Mouse (Mus musculus) lung, embryonic 15.5 days (tissue): ENCODE measurements around the gene Cd274. TPM values are rescaled to one million over a fixed set of nuclear protein-coding genes. Genes with fewer than 3 reads are reported as not detected.

Source experiments
- ATAC-seq: fragments of 200-750 bp; cut with Nextera tagmentation; 2 replicates; pipeline ENCODE4 v1.8.0; 2017; ENCODE audit warnings: moderate number of reproducible peaks, borderline replicate concordance; ENCODE audit not compliant: low FRiP score, low TSS enrichment; ENCODE audit errors: extremely low read depth
- H3K27ac ChIP-seq: fragments of 300-500 bp; sonication (generic); 2 replicates; pipeline ENCODE4 v1.5.1; 2015; ENCODE audit warnings: moderate library complexity, mild to moderate bottlenecking, inconsistent platforms
- H3K27me3 ChIP-seq: fragments of 300-500 bp; sonication (generic); 2 replicates; pipeline ENCODE4 v1.6.1; 2015; ENCODE audit warnings: inconsistent platforms
- H3K36me3 ChIP-seq: fragments of 300-500 bp; sonication (generic); 2 replicates; pipeline ENCODE4 v1.6.1; 2015; ENCODE audit warnings: inconsistent platforms
- H3K4me1 ChIP-seq: fragments of 300-500 bp; sonication (generic); 2 replicates; pipeline ENCODE4 v1.6.1; 2015; ENCODE audit warnings: inconsistent platforms
- H3K4me2 ChIP-seq: fragments of 300-500 bp; sonication (generic); 2 replicates; pipeline ENCODE4 v1.6.1; 2015; ENCODE audit warnings: inconsistent platforms, mild to moderate bottlenecking, moderate library complexity
- H3K4me3 ChIP-seq: fragments of 300-500 bp; sonication (generic); 2 replicates; pipeline ENCODE4 v1.5.1; 2015; ENCODE audit warnings: mild to moderate bottlenecking, inconsistent platforms
- H3K9ac ChIP-seq: fragments of 300-500 bp; sonication (generic); 2 replicates; pipeline ENCODE4 v1.6.1; 2015; ENCODE audit warnings: inconsistent platforms
- H3K9me3 ChIP-seq: fragments of 300-500 bp; sonication (generic); 2 replicates; pipeline ENCODE4 v1.6.1; 2016; ENCODE audit warnings: inconsistent platforms
- WGBS: fragments of 180-500 bp; shearing (Covaris S2); methylation state at CpG from one replicate; pipeline ENCODE4 v1.1.7; 2015; 5-methylcytosine and 5-hydroxymethylcytosine counted together
- polyA plus RNA-seq: library from polyadenylated mRNA; unstranded; fragments of >200 nt; fragmentation: Nextera tagmentation; extraction: Ambion mirVana; gene quantifications from 2 replicates; pipeline ENCODE4 v1.2.1, GENCODE M21; 2015

Gene Cd274
- polyA plus RNA-seq = 0.25 and 0.74 TPM in 2 replicates

- H3K27ac ChIP-seq = 0 out of 2 replicates have a peak within 1 kb of the TSS, but pooled peaks have one; percentile 24
These were observed at the start of gene Cd274, which contains the start of gene Plgrkt for GRCm38 (mm10) chr19:29366969-29367622. TSS of gene Cd274 (plus strand) at chr19:29367455. TSS of gene Plgrkt (minus strand) at chr19:29367390.

GRCm38 (mm10) chr19:29323416-29324049 lies 43.7 kb upstream of the Cd274 start:
- Histone ChIP-seq H3K9ac (no peak overlapping the region), H3K36me3 (no peaks in the 10 kb centered on the region), H3K27me3 (peaks cover 6% of the 10 kb centered on the region; the same call in 1 of the 2 replicates), H3K27ac (no peak overlapping the region), H3K9me3 (no peaks in the 10 kb centered on the region), H3K4me1 (no peaks in the 10 kb centered on the region), H3K4me2 (no peak overlapping the region), H3K4me3 (no peak overlapping the region)
- WGBS = 68% methylated on average over 8 of the region's 8 CpGs
- ATAC-seq = no peak

More at GRCm38 (mm10) chr19:29366969-29367622, at the start of gene Cd274, which contains the start of gene Plgrkt:
- no peaks in the 10 kb centered on the region for H3K9me3 ChIP-seq
- peak within 1 kb of the TSS; percentile 62 for H3K4me3 ChIP-seq
- no peaks in the 10 kb centered on the region for H3K27me3 ChIP-seq
- no peaks in the 10 kb centered on the region for H3K36me3 ChIP-seq
- ATAC-seq = peak; percentile 82; the same call in 1 of the 2 replicates
- peaks cover 11% of the 10 kb centered on the region for H3K4me1 ChIP-seq
- 1% methylated on average over 26 of the region's 26 CpGs for WGBS
- H3K4me2 ChIP-seq = peak within 1 kb of the TSS; percentile 78
- peak within 1 kb of the TSS; percentile 43 for H3K9ac ChIP-seq

- peak; percentile 96 for ATAC-seq
- H3K27ac ChIP-seq = no peak within 1 kb of the TSS
- peak within 1 kb of the TSS; percentile 33 for H3K4me3 ChIP-seq
- 2% methylated on average over 30 of the region's 31 CpGs for WGBS
- H3K27me3 ChIP-seq = peaks cover 6% of the 10 kb centered on the region; the same call in 1 of the 2 replicates
- H3K9me3 ChIP-seq = no peaks in the 10 kb centered on the region
- H3K4me2 ChIP-seq = peak within 1 kb of the TSS; percentile 66
- H3K9ac ChIP-seq = no peak within 1 kb of the TSS
- no peaks in the 10 kb centered on the region for H3K36me3 ChIP-seq
- no peaks in the 10 kb centered on the region for H3K4me1 ChIP-seq
These were observed 42.0 kb upstream of the Cd274 start, which contains the start of gene Insl6 for GRCm38 (mm10) chr19:29325053-29325851. TSS of gene Insl6 (minus strand) at chr19:29325356.

- ATAC-seq = no peak
- WGBS = 25% methylated on average over 9 of the region's 9 CpGs
- H3K4me3 ChIP-seq = peak overlapping the region; percentile 33
These were observed 41.4 kb upstream of the Cd274 start for GRCm38 (mm10) chr19:29325852-29326180.

GRCm38 (mm10) chr19:29326396-29326795 lies 40.9 kb upstream of the Cd274 start:
- Histone ChIP-seq H3K27ac (no peak overlapping the region), H3K36me3 (no peaks in the 10 kb centered on the region), H3K9ac (no peak overlapping the region), H3K27me3 (peaks cover 6% of the 10 kb centered on the region; the same call in 1 of the 2 replicates), H3K4me3 (no peak overlapping the region), H3K4me2 (no peak overlapping the region), H3K9me3 (no peaks in the 10 kb centered on the region), H3K4me1 (no peaks in the 10 kb centered on the region)
- WGBS = 79% methylated on average over 4 of the region's 4 CpGs
- no peak for ATAC-seq

More at GRCm38 (mm10) chr19:29325852-29326180, 41.4 kb upstream of the Cd274 start:
- Histone ChIP-seq H3K9me3 (no peaks in the 10 kb centered on the region), H3K4me2 (peak overlapping the region; percentile 66), H3K27me3 (peaks cover 6% of the 10 kb centered on the region; the same call in 1 of the 2 replicates), H3K27ac (no peak overlapping the region), H3K9ac (no peak overlapping the region), H3K4me1 (no peaks in the 10 kb centered on the region), H3K36me3 (no peaks in the 10 kb centered on the region)

GRCm38 (mm10) chr19:29326822-29327552 lies 40.3 kb upstream of the Cd274 start:
- WGBS = 76% methylated on average over 13 of the region's 13 CpGs
- H3K27ac ChIP-seq = no peak overlapping the region
- no peaks in the 10 kb centered on the region for H3K9me3 ChIP-seq
- H3K9ac ChIP-seq = no peak overlapping the region
- peaks cover 6% of the 10 kb centered on the region; the same call in 1 of the 2 replicates for H3K27me3 ChIP-seq
- no peak overlapping the region for H3K4me2 ChIP-seq
- no peaks in the 10 kb centered on the region for H3K4me1 ChIP-seq
- ATAC-seq = no peak
- no peak overlapping the region for H3K4me3 ChIP-seq
- H3K36me3 ChIP-seq = no peaks in the 10 kb centered on the region

GRCm38 (mm10) chr19:29334068-29334745 lies 33.0 kb upstream of the Cd274 start, which contains the start of gene Rln1:
TSS of gene Rln1 (minus strand) at chr19:29334670.
- H3K36me3 ChIP-seq = no peaks in the 10 kb centered on the region
- no peak for ATAC-seq

GRCm38 (mm10) chr19:29336624-29337023 lies 30.6 kb upstream of the Cd274 start:
- ATAC-seq = no peak
- Histone ChIP-seq H3K36me3 (no peaks in the 10 kb centered on the region), H3K4me3 (no peak overlapping the region), H3K4me2 (no peak overlapping the region), H3K4me1 (no peaks in the 10 kb centered on the region; the same call in 1 of the 2 replicates), H3K27me3 (peaks cover 20% of the 10 kb centered on the region), H3K27ac (no peak overlapping the region), H3K9ac (no peak overlapping the region), H3K9me3 (no peaks in the 10 kb centered on the region)
- 87% methylated on average over 2 of the region's 2 CpGs for WGBS

More at GRCm38 (mm10) chr19:29334068-29334745, 33.0 kb upstream of the Cd274 start, which contains the start of gene Rln1:
- Histone ChIP-seq H3K9ac (peak within 1 kb of the TSS; percentile 35), H3K27me3 (peaks cover 20% of the 10 kb centered on the region), H3K4me2 (peak within 1 kb of the TSS; percentile 79), H3K4me3 (peak within 1 kb of the TSS; percentile 36), H3K4me1 (no peaks in the 10 kb centered on the region; the same call in 1 of the 2 replicates), H3K9me3 (no peaks in the 10 kb centered on the region), H3K27ac (no peak within 1 kb of the TSS)
- WGBS = 1% methylated on average over 23 of the region's 23 CpGs

GRCm38 (mm10) chr19:29341029-29341428 lies 26.2 kb upstream of the Cd274 start:
- ATAC-seq = no peak
- no peaks in the 10 kb centered on the region for H3K9me3 ChIP-seq
- no peak overlapping the region for H3K4me3 ChIP-seq
- no peaks in the 10 kb centered on the region for H3K27me3 ChIP-seq
- no peaks in the 10 kb centered on the region for H3K36me3 ChIP-seq
- no peak overlapping the region for H3K9ac ChIP-seq
- H3K4me2 ChIP-seq = no peak overlapping the region
- no peaks in the 10 kb centered on the region for H3K4me1 ChIP-seq
- 81% methylated on average over 4 of the region's 4 CpGs for WGBS
- H3K27ac ChIP-seq = no peak overlapping the region

GRCm38 (mm10) chr19:29342281-29342680 lies 25.0 kb upstream of the Cd274 start:
- H3K36me3 ChIP-seq = no peaks in the 10 kb centered on the region
- H3K4me1 ChIP-seq = no peaks in the 10 kb centered on the region
- WGBS = 73% methylated on average over 6 of the region's 6 CpGs
- H3K4me2 ChIP-seq = no peak overlapping the region
- no peaks in the 10 kb centered on the region for H3K27me3 ChIP-seq
- no peak overlapping the region for H3K9ac ChIP-seq
- H3K4me3 ChIP-seq = no peak overlapping the region
- H3K27ac ChIP-seq = no peak overlapping the region
- no peaks in the 10 kb centered on the region for H3K9me3 ChIP-seq
- no peak for ATAC-seq
